Mouse (Mus musculus): Measurements from ENCODE around the gene Fmo1.

The Fmo1 gene

GRCm38 (mm10) chr1:162866280-162866681 lies at the start of gene Fmo1:
Gene Fmo1, minus strand, starts transcription at chr1:162866610.
- no peak for DNase-seq (ENCODE audit: low spot score in 2 of 2)

GRCm38 (mm10) chr1:162914932-162915556 lies 48.6 kb upstream of the Fmo1 start:
- DNase-seq (ENCODE audit: low spot score in 2 of 2), result no peak

- no peak for DNase-seq (ENCODE audit: low spot score in 2 of 2)
Observed at GRCm38 (mm10) chr1:162912085-162912484, 45.7 kb upstream of the Fmo1 start.

DNA sequence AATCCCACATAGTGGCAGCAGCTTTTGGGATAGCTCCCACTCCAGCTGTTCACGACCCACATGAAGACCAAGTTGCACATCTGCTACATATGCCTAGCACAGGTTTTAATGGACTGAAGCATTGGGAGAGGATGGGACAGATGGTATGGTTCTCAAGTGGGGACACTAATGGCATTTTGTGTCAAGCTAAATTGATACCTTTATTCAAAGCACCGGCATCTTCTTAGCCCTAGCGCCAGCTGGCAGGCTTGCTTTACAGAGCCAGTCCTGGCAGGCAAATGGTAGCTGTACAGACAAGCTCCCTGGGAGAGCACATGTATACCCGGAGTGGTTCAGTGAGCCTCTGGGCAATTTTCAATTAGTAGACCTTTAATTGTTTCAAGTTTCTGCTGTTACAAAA lies 35.5 kb upstream of the Fmo1 start:
- DNase-seq (ENCODE audit: low spot score in 2 of 2), result no peak

DNA sequence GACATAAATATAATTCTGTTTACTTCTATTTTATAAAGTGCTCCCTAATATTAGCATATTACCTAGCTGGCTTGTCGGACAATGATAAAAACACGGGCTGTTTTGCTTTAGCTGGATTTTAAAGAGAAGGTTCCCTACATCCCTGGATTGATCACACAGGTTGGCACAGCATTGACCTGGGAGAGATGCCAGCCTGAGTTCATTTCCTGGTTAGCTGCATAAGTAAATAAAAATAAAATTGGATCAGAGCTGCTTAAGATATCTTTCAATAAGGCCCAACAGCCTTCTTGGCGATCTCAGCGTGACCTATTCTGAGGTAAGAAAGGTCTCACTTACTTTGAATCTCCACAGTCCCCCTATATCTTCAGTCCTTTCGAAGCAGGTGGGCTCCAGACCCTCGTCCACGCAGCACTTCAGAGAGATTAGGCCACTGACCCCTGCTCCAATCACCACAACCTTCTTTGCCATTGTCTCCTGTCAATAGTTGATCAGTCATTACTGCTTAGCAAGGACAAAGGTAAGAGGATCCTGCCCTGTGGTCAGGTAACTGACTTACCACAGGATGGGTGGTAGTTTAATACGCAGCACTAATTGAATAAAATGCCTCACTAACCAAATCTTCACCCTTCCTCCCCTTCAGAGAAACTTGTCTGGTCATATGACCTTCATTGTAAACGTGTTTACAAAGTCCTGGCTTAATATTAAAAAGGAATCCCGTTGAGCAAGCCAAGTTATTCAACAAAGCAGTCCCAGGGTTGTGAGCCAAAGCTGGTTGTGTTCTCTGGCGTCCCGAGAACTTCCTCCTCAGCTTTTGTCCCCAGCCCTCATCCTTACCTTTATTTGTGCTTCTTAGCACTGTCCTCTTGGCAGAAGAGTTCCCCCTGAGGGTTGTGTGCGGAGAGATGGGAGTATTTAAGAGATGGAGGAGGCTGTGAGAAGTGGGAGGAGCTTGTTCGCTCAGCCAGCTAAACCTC lies 31.7 kb upstream of the Fmo1 start, which contains the start of gene Fmo2:
TSS of gene Fmo2 (minus strand) at position 889 of the 974 bp plus-strand sequence.
- no peak for DNase-seq (ENCODE audit: low spot score in 2 of 2)

DNA sequence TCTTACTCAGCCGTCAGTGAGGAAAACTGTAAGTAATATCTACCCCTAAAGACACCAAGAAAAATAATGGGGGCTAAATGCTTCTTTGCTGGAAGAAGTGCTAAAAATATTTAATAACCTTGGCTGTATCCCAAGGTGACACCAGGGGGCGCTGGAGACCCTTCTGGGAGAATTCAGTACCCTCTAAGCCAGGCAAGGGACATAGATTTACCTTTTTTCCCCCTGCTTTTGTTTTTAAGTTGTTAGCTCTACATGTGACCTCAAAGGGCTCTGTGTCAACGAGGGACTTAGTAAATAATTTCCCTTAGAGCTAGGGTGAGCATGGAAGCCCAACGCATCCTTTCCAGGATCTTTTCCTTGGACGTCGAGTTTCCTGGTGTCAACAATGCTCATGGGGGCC lies 29.5 kb upstream of the Fmo1 start:
- DNase-seq (ENCODE audit: low spot score in 2 of 2), result peak in 1 of 2 experiments; percentile 9

- DNase-seq (ENCODE audit: low spot score in 2 of 2), result no peak
Observed at GRCm38 (mm10) chr1:162893014-162893413, 26.6 kb upstream of the Fmo1 start.

DNA sequence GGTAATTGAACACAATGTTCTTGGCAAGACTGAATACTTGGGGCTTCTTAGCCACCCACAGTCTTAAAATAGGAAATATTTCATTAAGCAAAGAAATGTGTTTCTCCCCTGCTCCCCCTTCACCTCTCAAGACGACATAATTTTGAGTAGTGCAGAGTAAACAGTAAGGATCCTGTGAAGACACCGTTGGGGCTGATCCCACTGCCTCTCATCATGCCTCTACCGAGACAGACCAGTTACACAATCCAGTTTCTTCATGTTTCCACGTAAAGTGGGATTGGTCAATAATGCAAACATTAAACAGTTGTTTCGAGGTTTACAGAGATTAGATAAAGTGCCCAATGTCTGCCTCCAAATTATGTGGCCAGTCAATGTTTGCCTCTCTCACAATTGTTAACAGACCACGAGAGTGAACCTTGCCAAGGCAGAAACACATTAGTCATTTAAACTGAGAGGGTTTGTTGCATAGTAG lies 25.6 kb upstream of the Fmo1 start:
- DNase-seq (ENCODE audit: low spot score in 2 of 2), result no peak

DNA sequence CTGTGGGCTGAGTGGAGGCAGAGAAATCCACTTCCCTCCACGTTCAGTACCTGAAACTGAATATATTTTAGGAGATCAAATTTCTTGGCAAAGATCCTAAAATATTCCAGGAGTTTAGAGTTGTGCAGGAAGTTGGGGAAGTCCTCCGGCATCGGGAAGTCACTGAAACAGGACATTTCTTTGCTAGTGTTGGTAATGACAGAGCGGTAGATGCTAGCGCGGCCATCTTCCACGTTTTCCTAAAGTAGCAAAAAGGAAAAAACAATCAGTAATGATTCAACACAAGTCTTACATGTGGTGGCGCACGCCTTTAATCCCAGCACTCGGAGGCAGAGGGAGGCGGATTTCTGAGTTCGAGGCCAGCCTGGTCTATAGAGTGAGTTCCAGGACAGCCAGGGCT lies 22.2 kb upstream of the Fmo1 start:
- DNase-seq (ENCODE audit: low spot score in 2 of 2), result no peak

DNA sequence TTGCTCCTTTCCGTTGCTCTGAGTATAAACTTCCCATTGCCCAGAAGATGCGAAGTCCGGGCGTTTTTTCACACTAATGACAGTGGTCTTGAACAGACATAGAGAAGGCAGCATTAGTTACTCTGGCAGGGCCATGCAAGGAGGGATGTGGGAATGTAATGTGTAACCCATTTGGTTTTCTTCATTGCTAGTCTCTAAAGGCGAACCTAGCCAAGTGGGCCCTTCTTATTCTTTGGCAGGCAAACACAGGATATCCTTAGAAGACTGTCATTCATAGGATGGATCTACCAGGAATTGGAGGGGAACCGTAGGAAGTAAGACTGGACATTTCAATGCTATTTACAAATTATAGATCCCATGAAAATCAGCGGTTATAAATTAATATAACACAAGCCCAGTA lies 21.2 kb upstream of the Fmo1 start:
- DNase-seq (ENCODE audit: low spot score in 2 of 2), result no peak

DNA sequence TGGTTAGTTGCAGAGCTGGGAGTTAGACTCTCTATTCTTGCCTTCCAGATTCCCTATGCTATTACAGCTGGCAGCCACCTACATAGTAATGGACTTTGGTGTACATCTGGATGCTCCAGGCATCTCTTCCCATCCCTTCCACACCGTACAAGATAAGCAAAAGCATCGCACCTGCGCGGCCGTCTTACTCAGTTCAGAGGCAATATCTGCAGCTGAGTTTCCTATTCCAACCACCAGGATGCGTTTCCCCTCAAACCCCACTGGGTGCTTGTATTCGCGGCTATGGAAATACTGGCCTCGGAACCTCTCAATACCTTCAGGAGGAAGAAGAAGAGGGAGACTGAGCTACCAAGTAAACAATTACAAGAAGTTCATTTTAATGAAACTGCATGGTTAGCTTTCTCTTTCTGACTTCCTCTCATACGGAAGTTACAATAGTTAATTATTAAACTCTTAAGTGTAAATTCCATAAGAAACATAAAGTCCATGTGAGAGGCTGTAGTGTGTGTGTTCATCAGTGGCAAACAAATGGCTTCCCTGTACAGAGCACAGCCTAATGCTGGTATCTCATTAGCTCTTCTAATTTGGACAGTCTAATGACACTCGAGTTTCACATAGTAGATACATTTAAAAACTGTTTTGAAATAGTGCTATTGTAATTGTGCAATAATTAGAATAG lies 19.9 kb upstream of the Fmo1 start:
- DNase-seq (ENCODE audit: low spot score in 2 of 2), result no peak

DNA sequence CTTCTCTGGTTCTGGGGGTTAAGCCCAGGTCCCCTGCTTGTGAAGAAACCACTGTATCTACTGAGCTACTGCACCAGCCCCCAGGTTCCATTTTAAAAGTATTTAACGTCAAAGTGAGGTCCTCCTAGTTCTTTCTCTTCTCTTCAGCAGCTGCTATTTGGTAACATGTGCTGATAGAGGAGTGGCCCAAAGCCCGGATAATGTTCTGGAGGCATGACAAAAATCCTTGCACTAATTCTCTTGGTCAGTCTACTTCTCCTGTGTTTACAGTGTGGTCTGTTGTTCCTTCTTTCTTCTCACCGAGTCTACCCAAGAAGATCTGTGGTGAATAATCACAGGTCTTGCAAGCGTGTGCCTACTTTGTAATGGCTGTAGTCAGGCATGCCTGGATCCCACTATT lies 16.3 kb upstream of the Fmo1 start:
- DNase-seq (ENCODE audit: low spot score in 2 of 2), result no peak

GRCm38 (mm10) chr1:162879595-162880369 lies 13.4 kb upstream of the Fmo1 start:
- DNase-seq (ENCODE audit: low spot score in 2 of 2), result peak in 1 of 2 experiments; percentile 18

DNA sequence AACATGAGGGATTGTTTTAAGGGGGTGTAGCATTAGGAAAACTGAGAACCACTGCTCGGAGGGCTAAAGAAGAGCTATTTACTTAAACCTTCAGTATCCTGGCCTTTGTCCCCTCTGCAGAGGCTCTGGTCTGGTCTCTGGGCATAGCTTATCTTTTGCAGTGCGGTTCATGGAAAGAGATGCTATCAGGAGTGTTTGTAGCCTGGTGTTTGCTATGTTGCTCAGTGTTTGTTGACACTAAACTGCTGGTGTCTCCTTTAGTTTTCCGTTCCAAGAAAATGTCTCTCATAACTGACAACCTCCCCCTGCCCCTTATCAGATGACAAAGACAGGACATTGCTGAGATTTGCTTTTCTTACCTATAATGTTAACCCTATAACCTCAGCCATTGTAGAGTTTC lies 8.7 kb upstream of the Fmo1 start:
- no peak for DNase-seq (ENCODE audit: low spot score in 2 of 2)

DNA sequence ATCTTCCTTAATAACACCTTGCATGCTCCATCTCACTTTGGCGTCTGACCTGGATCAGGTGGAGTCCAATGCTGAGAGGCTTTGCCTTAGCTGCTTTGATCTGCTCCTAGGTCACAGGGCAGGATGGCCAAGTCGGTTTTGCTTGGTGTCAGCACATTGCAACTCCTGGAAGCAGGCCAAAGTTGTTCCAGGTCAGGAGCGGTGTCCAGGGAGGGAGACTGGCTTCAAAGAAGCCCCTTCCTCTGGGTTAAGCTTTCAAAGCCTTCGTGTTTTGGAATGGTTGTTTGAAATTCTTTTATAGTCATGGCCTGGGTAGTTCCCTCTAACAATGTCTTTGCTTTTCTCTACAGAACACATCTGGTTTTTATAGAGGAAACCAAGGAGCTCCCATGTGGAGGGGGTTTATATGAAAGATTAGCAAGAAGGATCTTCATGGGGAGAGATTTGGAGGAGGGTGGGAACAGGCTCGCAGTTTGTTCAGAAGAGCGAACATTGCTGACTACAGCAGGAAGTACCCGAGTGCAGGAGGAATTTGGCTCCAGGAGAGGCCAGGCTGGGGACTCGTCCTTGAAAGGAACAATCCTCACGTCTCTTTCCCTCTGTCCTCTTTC lies 5.4 kb upstream of the Fmo1 start:
- no peak for DNase-seq (ENCODE audit: low spot score in 2 of 2)

DNA sequence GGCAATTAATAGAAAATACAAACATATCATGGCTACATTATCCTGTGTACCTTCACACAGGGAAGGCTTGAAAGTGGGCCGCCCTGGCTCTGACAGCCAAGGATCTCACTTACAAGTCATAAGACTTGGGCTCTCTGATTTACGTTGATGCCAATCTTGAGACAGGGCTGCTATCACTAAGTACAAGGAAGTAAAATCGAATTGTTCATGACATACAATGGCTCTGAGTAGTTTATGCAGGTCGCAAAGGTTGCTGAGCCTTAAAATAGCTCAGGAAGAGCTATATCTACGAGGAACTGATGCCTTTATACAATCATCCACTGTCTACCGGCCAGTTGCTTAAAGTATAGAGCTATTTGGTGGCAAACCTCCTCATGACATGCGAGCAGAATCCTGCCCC lies 4.6 kb upstream of the Fmo1 start:
- no peak for DNase-seq (ENCODE audit: low spot score in 2 of 2)

GRCm38 (mm10) chr1:162867396-162867795 lies 986 bp upstream of the Fmo1 start:
- DNase-seq (ENCODE audit: low spot score in 2 of 2), result no peak

GRCm38 (mm10) chr1:162865493-162865830 lies 948 bp downstream of the Fmo1 start:
- no peak for DNase-seq (ENCODE audit: low spot score in 2 of 2)

DNA sequence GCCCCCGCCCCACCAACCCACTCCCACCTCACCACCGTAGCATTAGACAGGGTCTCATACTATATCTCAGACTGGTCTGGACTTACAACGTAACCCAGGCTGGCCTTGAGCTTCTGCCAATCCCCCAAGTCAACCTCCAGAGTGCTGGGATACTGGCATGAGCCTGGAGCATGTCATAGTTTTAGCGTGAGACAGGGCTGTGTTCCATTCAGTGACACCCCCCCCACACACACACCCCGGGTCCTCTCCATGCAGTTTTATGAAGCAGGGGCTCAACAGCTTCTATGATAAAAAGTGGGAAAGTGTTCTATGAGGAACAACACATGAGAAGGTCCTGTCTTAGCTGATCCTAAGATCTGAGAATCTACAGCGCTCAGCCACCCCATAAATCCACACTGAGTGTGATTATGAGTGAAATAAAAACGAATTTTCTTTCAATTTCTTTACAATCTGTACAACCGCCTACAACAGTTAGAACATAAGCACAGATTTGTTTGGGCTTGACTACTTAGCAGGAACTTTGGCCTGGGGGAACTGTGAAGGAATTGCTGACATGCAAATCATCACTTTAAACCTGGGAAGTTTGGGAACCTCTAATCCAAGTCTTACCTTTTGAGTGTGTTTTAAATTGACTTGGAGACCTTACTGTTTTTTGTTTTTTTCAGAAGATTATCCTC lies 1.5 kb downstream of the Fmo1 start:
- DNase-seq (ENCODE audit: low spot score in 2 of 2), result no peak

DNA sequence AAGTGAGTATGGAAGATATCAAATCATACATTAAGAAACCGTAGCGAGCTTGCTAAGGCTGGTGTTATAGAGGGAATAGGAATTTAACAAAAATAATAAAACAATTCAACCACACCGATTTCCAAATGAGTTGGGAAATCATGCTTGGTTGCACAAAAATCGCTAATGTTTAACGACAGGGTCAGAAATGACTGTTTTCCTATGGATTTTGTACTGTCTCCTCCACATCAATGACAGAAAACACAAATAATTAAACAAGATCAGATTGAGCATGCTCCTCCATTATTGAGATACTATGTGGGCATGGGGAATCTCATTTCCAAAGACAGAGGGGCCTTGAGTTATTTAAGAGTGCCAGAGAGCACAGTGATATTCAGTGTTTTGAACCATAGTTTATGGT lies 2.1 kb downstream of the Fmo1 start:
- no peak for DNase-seq (ENCODE audit: low spot score in 2 of 2)

GRCm38 (mm10) chr1:162863579-162863978 lies 2.8 kb downstream of the Fmo1 start:
- no peak for DNase-seq (ENCODE audit: low spot score in 2 of 2)
